Mouse (Mus musculus) midbrain, embryonic 15.5 days (tissue): ENCODE measurements at regions not wholly inside any gene's neighbourhood (a gene's known extent, or its start where the extent isn't known, plus 50 kb on each side); places are given as distances from the start of the nearest gene placed in this dataset.

Source experiments
- ATAC-seq: fragments of 200-750 bp; cut with Nextera tagmentation; replicated peaks from 2 replicates; pipeline ENCODE4 v1.8.0; 2017; ENCODE audit warnings: moderate TSS enrichment
- H3K27ac ChIP-seq: fragments of 300-500 bp; sonication (generic); 2 replicates; pipeline ENCODE4 v1.5.1; 2015; ENCODE audit warnings: mild to moderate bottlenecking, inconsistent platforms
- H3K27me3 ChIP-seq: fragments of 300-500 bp; sonication (generic); replicated peaks from 2 replicates; pipeline ENCODE4 v1.6.1; 2015; ENCODE audit warnings: inconsistent platforms
- H3K36me3 ChIP-seq: fragments of 300-500 bp; sonication (generic); replicated peaks from 2 replicates; pipeline ENCODE4 v1.6.1; 2015; ENCODE audit warnings: inconsistent platforms
- H3K4me1 ChIP-seq: fragments of 300-500 bp; sonication (generic); 2 replicates; pipeline ENCODE4 v1.6.1; 2015; ENCODE audit warnings: inconsistent platforms
- H3K4me2 ChIP-seq: fragments of 300-500 bp; sonication (generic); 2 replicates; pipeline ENCODE4 v1.6.1; 2015; ENCODE audit warnings: inconsistent platforms, mild to moderate bottlenecking, moderate library complexity
- H3K4me3 ChIP-seq: fragments of 300-500 bp; sonication (generic); 2 replicates; pipeline ENCODE4 v1.5.1; 2015; ENCODE audit warnings: mild to moderate bottlenecking, inconsistent platforms
- H3K9ac ChIP-seq: fragments of 300-500 bp; sonication (generic); 2 replicates; pipeline ENCODE4 v1.6.1; 2015; ENCODE audit warnings: mild to moderate bottlenecking, inconsistent platforms
- H3K9me3 ChIP-seq: fragments of 300-500 bp; sonication (generic); 2 replicates; pipeline ENCODE4 v1.6.1; 2016; ENCODE audit warnings: inconsistent platforms
- WGBS: fragments of 180-500 bp; shearing (Covaris S2); methylation state at CpG from one replicate; pipeline ENCODE4 v1.1.7; 2015; ENCODE audit warnings: mixed read lengths; 5-methylcytosine and 5-hydroxymethylcytosine counted together

DNA sequence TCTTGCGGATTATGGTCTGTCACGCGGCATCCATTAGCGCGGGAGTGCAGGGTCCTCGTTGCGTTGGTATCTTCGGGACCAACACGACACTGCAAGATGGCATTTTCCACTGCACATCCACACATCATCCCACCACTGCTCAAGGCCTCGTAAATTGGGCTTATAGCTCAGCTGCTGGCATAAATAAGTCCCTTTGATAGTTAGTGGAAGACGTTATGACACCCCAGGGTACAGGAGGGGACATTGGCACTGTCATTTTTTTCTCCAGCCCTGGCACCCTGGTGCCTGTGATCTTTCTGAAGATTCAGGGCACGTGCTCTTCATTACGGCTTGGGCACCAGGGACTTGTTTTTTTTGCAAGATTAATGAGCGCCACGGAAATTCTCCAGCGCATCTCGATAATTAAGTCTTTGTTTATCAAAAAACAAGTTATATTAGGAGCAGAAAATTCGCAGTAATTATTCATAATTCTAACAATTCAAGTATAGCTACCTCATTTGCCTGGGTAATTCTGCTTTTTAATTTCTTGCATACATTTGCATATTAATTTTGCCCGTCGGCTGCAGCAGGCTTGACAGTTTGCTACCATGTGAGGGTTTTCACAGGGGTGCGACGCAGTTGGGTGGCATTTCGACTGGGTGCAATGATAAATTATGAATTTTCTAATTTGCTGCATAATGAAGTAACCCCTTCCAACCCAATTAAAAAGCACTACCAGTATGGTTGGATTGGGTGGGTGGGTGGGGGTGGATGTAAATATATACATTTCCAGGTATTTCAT is 119.1 kb downstream of the Vrk1 start:
- Histone ChIP-seq H3K27ac (peak overlapping the region; percentile 72), H3K27me3 (no peaks in the 10 kb centered on the region), H3K9ac (no peak overlapping the region), H3K4me3 (no peak overlapping the region), H3K4me2 (no peak overlapping the region), H3K4me1 (peaks cover 11% of the 10 kb centered on the region), H3K36me3 (no peaks in the 10 kb centered on the region), H3K9me3 (no peaks in the 10 kb centered on the region)
- 66% methylated on average over 23 of the region's 23 CpGs for WGBS
- ATAC-seq, result peak; percentile 66

DNA sequence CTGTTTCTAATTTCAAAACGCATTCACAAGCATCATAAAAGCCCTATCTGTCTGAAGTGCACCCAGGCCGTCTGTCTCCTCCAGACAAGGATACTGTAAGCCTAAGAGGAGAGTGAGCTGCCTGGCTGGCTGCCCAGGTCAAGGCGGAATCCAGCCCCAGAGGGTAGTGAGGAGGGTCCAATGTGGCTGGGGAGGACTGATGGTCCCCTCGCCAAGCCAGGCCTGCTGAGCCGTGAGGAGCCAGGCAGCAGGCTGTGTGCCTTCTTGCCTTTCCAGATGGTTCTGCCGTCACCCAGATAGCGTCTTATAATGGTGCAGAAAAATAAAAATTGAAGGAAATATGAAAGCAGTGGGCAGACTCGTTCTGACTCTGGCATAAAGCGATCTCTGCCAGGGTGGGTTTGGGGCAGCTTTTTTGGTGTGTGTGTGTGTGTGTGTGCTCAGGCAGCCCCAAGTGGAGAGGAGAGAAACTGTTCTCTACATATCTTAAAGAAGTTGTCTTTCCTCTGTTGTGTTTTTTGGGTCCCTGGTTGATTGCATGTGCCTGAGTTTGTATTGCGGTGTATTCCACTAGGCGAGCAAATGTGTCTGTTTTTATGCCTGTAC is 120.1 kb downstream of the Vrk1 start:
- Histone ChIP-seq H3K4me2 (no peak overlapping the region), H3K4me3 (no peak overlapping the region), H3K27ac (peak overlapping the region; percentile 74), H3K4me1 (peaks cover 11% of the 10 kb centered on the region), H3K9me3 (no peaks in the 10 kb centered on the region), H3K27me3 (no peaks in the 10 kb centered on the region), H3K36me3 (no peaks in the 10 kb centered on the region), H3K9ac (no peak overlapping the region)
- no peak for ATAC-seq
- 70% methylated on average over 11 of the region's 11 CpGs for WGBS

DNA sequence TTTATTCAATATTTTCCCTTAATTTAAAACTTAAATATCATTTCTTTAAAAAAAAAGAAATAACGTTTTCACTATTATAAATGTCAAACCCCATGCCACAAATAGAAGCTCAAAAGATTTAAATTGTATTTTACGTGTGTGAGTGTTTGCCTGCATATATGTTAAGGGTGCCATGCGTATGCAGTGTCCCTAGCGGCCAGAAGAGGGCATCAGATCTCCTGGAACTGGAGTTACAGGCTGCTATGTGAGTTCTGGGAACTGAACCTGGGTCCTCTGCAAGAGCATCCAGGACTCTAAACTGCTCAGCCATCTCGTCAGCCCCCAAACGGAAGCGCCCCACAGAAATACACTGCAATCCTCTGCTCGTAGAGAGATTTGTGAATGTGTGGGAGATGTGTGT is 122.7 kb downstream of the Vrk1 start:
- Histone ChIP-seq H3K36me3 (no peaks in the 10 kb centered on the region), H3K4me2 (no peak overlapping the region), H3K4me3 (no peak overlapping the region), H3K27me3 (no peaks in the 10 kb centered on the region), H3K4me1 (peaks cover 11% of the 10 kb centered on the region), H3K9ac (no peak overlapping the region), H3K27ac (no peak overlapping the region), H3K9me3 (no peaks in the 10 kb centered on the region)
- WGBS, result 95% methylated on average over 8 of the region's 8 CpGs
- ATAC-seq, result no peak

DNA sequence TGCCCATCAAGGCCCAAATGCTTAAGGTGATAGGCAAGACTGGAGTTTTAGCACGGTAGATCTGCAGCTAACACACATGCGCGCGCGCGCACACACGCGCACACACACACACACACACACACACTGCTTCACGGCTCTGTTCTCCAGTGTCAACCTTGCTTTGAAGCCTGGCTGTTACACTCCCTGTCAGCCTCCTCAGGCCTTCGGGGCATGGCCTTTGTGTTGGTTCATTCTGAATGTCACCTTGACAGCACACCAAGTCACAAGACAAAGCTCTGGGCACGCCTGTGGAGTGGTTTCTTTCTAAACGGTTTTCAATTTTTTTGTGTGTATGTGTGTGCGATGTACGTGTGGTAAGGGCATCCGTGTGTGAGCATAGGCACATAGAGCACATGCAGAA is 128.4 kb downstream of the Vrk1 start:
- Histone ChIP-seq H3K27me3 (no peaks in the 10 kb centered on the region), H3K4me1 (peaks cover 12% of the 10 kb centered on the region), H3K9me3 (no peaks in the 10 kb centered on the region), H3K4me3 (no peak overlapping the region), H3K9ac (no peak overlapping the region), H3K4me2 (no peak overlapping the region), H3K36me3 (no peaks in the 10 kb centered on the region), H3K27ac (no peak overlapping the region)
- WGBS, result 87% methylated on average over 15 of the region's 15 CpGs
- ATAC-seq, result no peak

DNA sequence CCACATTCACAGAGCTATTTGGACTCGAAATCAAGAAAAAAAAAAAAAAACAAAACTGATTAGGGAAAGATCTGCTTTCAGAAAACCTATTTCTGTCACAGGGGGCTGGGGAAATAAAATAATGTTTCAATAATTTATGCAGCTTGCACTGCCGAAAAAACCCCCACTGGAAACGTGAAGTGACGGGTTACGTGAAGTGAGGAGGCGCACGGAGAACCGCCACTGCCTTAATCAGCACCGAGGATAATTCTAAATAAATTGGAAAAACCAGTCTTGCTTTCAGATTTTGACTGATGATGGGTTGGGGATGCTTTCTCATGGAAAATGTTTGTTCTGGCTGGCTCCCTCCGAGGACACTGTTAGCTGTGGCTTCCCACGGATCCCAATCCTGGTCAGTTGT is 129.5 kb downstream of the Vrk1 start:
- Histone ChIP-seq H3K4me3 (no peak overlapping the region), H3K27me3 (no peaks in the 10 kb centered on the region), H3K9me3 (no peaks in the 10 kb centered on the region), H3K27ac (0 out of 2 replicates have a peak overlapping the region, but pooled peaks have one; percentile 38), H3K36me3 (no peaks in the 10 kb centered on the region), H3K4me2 (no peak overlapping the region), H3K9ac (no peak overlapping the region), H3K4me1 (peaks cover 12% of the 10 kb centered on the region)
- WGBS, result 56% methylated on average over 11 of the region's 11 CpGs
- no peak for ATAC-seq

DNA sequence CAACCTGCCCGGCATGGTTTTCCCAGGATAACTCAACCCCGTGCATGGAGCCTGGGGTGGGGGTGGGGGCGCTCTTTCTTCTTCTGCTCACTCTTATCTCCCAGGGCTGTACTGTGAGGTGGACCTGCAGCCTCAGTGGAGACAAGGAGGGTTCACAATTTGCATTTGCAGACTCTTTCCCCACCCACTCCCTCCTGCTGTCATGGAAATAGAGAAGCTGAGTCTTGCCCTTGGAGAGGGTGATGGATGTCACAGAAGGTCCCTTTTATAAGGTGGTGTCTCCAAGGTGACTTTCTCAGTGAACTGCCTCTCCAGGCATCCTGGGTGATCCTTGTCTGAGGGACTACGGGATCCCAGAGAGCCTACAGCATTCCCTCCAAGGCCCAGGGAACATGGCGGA is 129.9 kb downstream of the Vrk1 start:
- Histone ChIP-seq H3K9ac (no peak overlapping the region), H3K27me3 (no peaks in the 10 kb centered on the region), H3K9me3 (no peaks in the 10 kb centered on the region), H3K4me3 (no peak overlapping the region), H3K27ac (0 out of 2 replicates have a peak overlapping the region, but pooled peaks have one; percentile 38), H3K36me3 (no peaks in the 10 kb centered on the region), H3K4me2 (no peak overlapping the region), H3K4me1 (peaks cover 12% of the 10 kb centered on the region)
- 71% methylated on average over 5 of the region's 5 CpGs for WGBS
- ATAC-seq, result no peak

DNA sequence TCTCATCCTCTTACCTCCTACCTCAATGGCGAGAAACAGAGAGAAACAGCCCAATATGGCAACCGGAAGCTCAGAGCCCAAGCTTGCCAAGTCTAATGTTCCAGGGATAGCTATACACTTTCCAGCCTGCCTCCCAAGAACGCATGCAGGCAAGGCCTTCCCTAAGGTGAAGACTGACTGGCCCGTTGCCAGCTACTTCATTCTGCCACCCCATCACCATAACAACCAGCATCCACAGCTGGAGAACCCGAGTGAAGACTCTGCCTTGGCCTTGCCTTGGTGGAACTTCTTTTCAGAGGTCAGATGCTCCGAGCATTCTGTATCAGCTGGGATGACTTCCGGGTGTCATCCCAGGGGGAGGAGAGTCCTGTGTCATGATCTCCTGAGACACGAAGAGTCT is 130.6 kb downstream of the Vrk1 start:
- Histone ChIP-seq H3K9me3 (no peaks in the 10 kb centered on the region), H3K36me3 (no peaks in the 10 kb centered on the region), H3K9ac (no peak overlapping the region), H3K27ac (no peak overlapping the region), H3K27me3 (no peaks in the 10 kb centered on the region), H3K4me3 (no peak overlapping the region), H3K4me1 (peaks cover 12% of the 10 kb centered on the region), H3K4me2 (no peak overlapping the region)
- WGBS, result 66% methylated on average over 8 of the region's 8 CpGs
- no peak for ATAC-seq

DNA sequence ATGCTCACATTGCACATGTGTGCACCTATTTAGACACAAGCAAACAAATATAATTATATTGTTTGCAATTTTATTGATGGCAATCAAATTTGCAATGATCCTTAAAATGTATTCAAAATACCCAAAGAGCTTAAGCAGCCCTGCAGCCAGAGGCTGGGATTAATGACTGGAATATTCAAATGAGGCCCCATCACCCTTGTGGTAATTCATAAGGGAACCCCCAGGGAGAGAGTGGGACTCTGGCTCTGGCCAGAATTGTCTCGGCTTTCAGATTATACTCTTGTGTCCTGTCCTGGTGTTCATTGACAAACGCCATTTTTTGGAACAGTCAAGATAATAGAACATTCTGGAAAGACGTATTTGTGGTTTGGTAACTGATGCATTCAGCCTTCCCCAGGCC is 133.5 kb downstream of the Vrk1 start:
- Histone ChIP-seq H3K27ac (no peak overlapping the region), H3K9me3 (no peaks in the 10 kb centered on the region), H3K4me1 (peaks cover 12% of the 10 kb centered on the region), H3K36me3 (no peaks in the 10 kb centered on the region), H3K9ac (no peak overlapping the region), H3K4me3 (no peak overlapping the region), H3K27me3 (no peaks in the 10 kb centered on the region), H3K4me2 (no peak overlapping the region)
- ATAC-seq, result no peak
- 49% methylated on average over 3 of the region's 3 CpGs for WGBS

DNA sequence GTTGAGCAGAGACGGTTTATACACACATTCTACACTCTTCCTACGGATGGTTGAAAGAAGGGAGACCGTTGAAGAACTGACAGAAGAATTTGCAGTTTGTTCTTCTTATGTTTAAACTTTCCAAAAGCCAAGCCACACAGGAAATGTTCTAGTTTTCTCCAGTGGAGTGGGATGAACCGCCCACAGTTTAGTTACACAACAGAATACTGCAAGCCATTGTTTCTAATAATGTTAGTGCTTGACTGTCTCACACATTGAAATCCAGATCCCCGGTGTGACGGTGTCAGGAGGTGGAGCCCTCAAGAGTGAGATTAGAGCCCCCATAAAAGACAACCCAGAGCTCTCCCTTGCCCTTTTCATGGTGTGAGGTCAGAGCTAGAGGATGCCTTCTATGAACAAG is 146.8 kb downstream of the Vrk1 start:
- 78% methylated on average over 6 of the region's 6 CpGs for WGBS
- ATAC-seq, result no peak
- H3K27me3 ChIP-seq, result no peaks in the 10 kb centered on the region
- no peak overlapping the region for H3K27ac ChIP-seq
- no peaks in the 10 kb centered on the region for H3K4me1 ChIP-seq
- H3K4me2 ChIP-seq, result no peak overlapping the region
- H3K36me3 ChIP-seq, result no peaks in the 10 kb centered on the region
- no peaks in the 10 kb centered on the region for H3K9me3 ChIP-seq
- no peak overlapping the region for H3K9ac ChIP-seq
- no peak overlapping the region for H3K4me3 ChIP-seq

DNA sequence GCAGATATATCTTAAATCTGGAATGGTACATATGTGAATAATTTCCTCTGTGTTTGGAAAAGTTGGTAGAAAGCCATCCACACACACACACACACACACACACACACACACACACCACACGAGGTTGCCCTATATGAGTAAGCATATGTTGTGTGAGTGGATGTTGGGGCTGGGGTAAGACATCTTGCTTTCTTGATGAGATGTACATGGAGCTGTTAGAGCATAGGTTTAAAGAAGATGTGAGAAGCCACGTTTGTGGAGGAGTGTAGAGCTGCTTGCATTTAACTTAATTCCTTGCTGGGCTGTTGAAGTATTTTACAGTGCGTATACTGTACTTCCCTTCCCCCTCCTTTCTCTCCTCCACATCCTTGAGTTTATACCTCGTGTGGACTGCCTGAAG is 147.8 kb downstream of the Vrk1 start:
- Histone ChIP-seq H3K4me2 (no peak overlapping the region), H3K9me3 (no peaks in the 10 kb centered on the region), H3K36me3 (no peaks in the 10 kb centered on the region), H3K4me3 (no peak overlapping the region), H3K9ac (no peak overlapping the region), H3K4me1 (no peaks in the 10 kb centered on the region), H3K27me3 (no peaks in the 10 kb centered on the region), H3K27ac (no peak overlapping the region)
- WGBS, result 75% methylated on average over 4 of the region's 4 CpGs
- ATAC-seq, result no peak

DNA sequence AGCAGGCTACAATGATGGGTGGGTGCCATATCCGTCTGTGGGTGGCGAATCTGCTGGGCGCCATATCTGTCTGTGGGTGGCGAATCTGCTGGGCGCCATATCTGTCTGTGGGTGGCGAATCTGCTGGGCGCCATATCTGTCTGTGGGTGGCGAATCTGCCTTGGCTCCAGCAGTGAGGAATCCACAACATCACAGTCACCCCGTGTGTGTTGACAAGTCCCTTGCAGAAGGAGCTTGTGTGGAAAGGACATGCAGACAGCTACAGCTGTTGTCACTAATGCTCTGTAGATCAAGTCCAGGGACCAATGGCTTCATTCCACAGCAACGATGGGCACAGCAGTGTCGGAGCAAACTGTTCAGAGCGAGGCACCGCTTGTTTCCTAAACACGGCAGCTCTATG is 148.6 kb downstream of the Vrk1 start:
- Histone ChIP-seq H3K4me3 (no peak overlapping the region), H3K36me3 (no peaks in the 10 kb centered on the region), H3K9me3 (no peaks in the 10 kb centered on the region), H3K4me2 (no peak overlapping the region), H3K9ac (no peak overlapping the region), H3K4me1 (no peaks in the 10 kb centered on the region), H3K27me3 (no peaks in the 10 kb centered on the region), H3K27ac (no peak overlapping the region)
- WGBS, result 94% methylated on average over 14 of the region's 14 CpGs
- ATAC-seq, result no peak

DNA sequence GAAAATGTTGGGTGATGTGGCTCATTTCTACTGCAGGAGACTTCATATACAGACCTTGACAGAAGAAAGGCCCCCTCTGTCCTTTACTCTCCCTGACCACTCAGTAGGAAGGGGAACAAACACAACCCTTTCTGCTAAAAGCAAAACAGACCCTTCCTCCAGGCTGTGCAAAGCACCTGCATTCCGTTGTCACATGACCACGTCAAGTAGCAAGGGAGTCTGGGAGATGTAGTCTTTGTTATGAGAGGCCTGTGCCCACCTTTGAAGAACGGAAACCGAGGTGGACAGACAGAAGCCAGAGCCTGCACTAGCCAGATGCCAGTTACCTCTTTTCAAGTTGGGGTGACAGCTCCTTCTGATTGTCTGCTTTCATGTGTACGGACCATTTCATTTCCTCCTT is 161.3 kb downstream of the Vrk1 start:
- Histone ChIP-seq H3K4me2 (peak overlapping the region; percentile 20; the same call in 1 of the 2 replicates), H3K27ac (no peak overlapping the region), H3K27me3 (no peaks in the 10 kb centered on the region), H3K4me3 (no peak overlapping the region), H3K4me1 (peaks cover 29% of the 10 kb centered on the region), H3K36me3 (no peaks in the 10 kb centered on the region), H3K9me3 (no peaks in the 10 kb centered on the region), H3K9ac (no peak overlapping the region)
- WGBS, result 55% methylated on average over 5 of the region's 5 CpGs
- ATAC-seq, result peak; percentile 63

DNA sequence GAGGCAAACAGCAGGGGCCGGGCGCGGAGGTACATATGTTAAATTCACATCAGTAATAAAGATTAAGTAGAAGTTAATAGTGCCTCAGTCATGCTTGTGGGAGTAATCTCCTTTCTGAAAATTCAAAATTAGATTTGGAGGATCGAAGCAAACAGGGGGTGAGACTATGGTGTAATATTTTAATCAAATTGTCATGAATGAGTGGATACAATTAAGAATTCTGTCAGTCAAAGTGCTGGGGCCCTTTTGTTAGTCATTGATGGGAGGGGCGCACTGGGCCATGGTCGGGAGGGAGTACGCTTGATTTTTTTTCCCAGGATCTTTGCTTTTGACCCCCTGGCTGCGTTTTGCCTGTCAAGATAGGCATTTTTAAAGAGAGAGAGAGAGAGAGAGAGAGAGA is 163.2 kb downstream of the Vrk1 start:
- no peak for ATAC-seq
- no peak overlapping the region for H3K27ac ChIP-seq
- WGBS, result 12% methylated on average over 8 of the region's 8 CpGs

More for the DNA sequence above, 163.2 kb downstream of the Vrk1 start:
- Histone ChIP-seq H3K9me3 (no peaks in the 10 kb centered on the region), H3K4me2 (peak overlapping the region; percentile 88), H3K4me1 (peaks cover 29% of the 10 kb centered on the region), H3K36me3 (no peaks in the 10 kb centered on the region), H3K27me3 (no peaks in the 10 kb centered on the region), H3K9ac (no peak overlapping the region), H3K4me3 (no peak overlapping the region)
